Mouse (Mus musculus) NIH3T3 (cell line): Measurements from ENCODE around the gene Lta.

Experiments
- DNase-seq: peaks from one replicate; pipeline ENCODE4 v3.0.0-alpha.2; 2012; ENCODE audit warnings: low read depth

Lta gene

DNA sequence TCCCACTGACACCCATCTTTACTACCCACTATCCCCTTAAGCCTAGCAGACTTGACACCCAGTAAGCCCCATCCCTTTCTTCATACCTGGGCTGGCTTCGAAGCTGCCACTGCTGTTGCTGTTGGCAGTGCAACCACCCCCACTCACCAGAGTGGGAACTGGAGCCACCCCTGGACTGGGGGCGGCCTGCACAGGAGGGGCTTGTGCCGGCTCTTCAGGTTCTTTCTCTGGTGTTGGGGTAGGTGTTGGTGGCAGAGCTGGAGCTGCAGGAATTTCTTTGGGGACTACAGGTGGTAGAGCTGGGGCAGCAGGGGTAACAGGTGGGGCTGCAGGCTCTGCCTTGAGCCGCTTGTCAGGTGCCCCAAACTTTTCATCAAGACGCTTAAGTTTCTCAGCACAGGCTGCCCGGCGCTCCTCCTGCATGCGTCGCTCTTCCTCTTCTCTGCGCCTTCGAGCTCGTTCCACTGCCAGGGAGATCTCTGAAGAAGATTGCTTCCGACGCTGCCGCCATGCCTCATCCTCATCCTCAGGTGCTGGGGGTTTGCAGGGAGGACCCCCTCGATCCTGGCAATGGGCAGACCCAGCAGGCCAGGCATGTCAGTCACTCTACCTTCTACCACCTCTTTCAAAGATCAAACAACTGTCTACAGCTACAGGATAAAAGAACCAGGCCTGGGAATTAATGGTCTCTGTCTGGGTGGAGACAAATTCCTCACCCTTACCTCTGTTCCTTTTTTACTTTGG lies 46.1 kb downstream of the Lta start:
- DNase-seq = no peak

DNA sequence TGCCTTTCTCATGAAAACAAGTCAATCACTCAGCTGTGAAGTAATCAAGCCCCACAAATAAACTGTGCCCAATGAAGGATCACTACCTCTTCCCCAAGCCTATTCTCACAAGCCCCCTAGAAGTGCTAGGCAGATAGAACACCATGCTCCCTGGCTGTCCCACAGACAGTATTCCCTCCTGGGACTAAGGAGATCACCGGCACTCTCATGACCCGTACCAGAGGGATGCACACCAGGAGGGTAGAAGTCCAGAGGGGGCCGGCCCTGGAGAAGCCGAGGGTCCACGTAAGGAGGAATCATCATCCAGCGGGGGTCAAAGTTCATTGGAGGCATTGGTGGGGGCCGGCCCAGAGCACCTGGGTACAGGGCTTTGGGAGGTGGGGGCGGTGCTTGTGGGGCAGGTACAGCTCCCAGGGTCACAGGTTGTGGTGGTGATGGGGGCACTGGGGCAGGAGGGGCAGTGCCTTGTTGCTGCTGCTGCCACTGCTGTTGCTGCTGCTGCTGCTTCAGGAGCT lies 47.4 kb downstream of the Lta start:
- no peak for DNase-seq

DNA sequence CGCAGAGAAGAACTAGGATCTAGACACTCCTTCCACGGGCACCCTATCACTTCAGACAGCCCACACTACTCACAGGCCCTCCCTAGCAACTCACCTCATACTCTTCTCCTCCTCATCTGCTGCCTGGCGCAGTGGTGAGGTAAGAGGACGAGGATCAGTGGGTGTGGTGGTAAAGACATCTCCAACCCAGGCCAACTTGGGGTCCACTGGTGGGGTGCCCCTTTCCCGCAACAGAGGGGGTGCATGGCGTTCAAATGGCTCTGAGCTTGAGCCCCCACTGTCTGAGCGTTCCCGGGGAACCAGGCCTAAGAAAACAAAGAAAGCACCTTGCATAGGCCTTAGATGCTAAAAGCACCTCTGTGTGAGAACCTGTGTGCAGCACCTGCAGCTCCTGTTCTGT lies 47.9 kb downstream of the Lta start:
- DNase-seq = no peak

DNA sequence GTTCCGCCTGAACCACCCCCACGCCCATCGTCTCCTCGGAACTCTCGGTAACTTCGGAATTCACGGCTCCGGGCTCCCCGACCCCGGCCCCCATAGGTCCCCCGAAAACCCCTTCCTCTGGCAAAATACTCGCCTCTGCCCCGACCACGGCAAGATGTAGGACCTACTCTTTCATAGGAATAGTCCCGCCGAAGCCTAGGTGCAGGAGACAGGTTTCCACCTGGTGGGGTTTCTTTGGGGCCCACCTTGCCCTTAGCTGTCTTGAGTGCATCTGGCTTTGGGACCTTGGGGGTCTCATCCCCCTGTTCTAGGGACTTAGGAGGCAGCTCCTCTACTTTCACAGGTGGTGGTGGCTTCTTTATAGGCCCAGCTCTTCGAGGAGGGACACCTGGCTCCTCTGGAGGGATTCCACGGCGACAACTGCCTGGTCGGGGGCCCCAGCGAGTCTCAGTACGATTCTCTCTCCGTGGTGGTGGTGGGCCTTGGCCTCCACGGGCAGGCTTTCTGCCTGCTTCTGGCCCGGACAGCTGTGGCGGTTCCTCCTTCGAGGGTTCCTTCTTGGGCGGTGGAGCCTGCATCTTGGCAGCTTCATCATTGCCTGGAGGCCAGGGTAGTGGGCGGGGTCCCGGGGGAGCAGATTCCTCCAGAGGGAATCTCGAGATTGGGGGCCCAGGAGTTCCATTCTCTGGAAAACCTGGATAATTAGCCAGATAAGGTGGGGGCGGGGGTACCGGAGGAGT lies 48.5 kb downstream of the Lta start:
- DNase-seq = no peak

DNA sequence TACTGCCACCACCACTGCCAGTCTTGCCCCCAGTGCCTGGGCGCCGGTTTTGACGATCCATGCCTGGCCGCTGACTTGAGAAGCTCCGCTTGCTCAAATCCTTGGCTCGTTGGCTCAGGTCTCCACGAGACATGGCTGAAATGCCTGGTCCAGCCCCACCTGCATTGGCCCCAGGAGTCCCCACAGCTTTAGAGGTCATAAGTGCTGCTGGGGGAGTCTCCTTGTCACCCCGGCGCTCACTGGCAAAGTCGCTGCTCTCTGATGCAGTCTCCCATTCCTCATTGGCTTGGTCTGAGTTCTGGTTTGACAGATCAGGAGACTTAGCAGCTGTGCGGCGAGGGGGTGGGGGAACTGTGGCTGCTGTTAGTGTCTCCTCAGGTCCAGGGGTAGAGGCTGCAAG lies 49.7 kb downstream of the Lta start:
- no peak for DNase-seq

DNA sequence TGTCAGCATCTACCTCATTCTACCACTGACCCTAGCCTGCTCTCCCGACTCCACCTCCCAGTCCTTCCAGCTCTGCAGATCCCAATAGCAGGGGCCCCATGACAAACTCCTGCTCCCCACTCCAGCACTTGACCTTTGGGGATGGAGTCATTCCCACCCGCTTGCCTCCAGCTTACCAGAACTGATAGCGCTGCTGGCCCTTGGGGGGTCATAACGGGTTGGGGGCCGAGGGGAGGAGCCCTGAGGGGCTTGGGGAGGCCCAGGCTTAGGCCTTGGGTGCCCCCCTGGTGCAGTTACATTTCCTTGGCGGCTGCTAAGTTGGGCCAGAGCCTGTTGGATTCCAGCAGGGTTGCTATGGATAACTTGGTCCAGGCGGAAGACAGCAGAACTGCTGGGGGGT lies 50.5 kb downstream of the Lta start:
- no peak for DNase-seq

DNA sequence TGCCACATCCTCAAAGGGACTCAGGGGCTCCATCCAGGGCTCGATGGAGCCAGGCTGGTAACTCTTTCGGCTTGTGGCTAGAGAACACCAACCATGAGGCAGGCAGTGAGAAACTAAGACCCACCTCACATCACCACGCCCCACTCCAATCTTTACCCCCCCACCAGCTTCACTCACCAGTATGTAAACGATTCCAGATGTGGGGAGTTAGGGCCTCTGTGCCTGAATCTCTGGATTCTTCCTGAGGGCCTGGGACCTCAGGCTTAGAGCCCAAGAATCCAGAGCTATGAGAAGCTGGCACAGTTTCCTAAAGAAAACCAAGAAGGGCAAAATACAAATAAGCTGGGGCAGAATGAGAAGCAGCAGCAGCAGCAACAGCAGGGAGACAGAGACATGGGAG lies 51.2 kb downstream of the Lta start:
- peak; percentile 81 for DNase-seq
